Mouse (Mus musculus) heart, postnatal 0 days (tissue): ENCODE measurements around the gene Bola1.

Experiments
- CTCF ChIP-seq: IDR thresholded peaks from 2 replicates; pipeline ENCODE4 v1.5.1; 2016; ENCODE audit warnings: antibody characterized with exemption, control low read depth, low read depth
- EP300 ChIP-seq: IDR thresholded peaks from 2 replicates; pipeline ENCODE4 v1.6.1; 2016; ENCODE audit warnings: antibody characterized with exemption, low read depth

DNA sequence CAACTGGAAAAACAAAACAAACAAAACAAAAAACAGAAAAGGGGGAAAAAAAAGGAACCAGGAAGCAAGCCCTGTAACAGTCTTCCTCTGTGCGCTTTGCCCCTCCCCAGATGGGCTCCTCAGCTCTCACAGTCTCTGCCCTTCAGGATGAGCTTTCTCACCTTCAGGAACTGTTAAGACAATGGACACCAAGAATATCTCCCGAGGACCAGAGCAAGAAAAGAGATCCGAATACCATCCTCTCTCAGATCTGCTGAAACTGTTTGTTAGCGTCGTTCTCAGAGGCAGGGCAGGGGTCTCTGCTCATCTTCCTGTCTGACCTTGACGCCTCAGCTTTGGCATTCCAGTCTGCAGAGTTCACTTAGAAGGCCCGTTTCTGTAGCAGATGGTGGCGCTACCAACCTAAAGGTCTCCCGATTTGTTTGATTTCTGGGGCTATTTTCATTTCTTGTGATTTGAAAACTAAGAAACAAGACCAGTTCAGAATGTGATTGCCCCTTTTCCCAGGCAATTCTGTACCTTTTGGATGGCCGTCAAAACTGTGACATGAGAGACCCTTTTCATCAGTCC is 48.4 kb downstream of the Bola1 start:
- no peak for TF ChIP-seq CTCF
- no peak for TF ChIP-seq EP300
